Mouse (Mus musculus) naive thymus-derived CD4-positive, alpha-beta T cell, adult 2 months (primary cell): ENCODE data around the gene Psmf1.

ENCODE experiments used
- DNase-seq: peaks from one replicate; pipeline ENCODE4 v3.0.0-alpha.2; 2011; ENCODE audit warnings: low read depth

Psmf1 gene

DNA sequence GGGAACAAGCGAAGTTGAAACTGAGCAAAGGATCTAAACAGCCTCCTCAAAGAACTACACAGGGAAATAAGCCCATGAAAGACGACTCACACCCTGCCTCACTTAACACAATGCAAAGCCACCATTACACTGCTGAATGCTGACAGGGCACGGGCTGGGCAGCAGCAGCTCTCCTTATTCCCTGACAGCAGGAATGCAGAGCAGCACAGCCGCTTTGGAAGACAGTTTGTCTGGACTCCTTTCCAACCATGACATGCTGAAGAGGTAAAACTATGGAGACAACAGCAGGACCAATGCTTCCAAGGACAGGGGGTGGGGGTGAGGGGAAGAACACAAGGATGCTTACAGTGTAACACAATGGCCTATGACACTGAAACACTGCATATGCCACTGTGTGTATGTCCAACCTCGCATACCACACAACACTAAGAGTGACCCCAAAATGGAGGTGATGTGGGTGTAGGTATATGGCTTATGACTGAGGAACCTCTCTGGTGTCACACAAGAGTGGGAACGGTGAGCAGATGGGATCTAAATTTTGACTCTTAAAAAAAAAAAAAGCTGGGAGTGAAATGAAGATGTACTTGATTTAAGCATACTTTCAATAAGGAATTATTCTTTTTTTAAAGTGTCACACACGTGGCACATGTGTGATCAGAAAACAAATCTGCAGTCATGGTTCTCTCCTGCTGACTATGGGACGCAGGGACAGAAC is 10.7 kb downstream of the Psmf1 start:
- DNase-seq, result no peak

DNA sequence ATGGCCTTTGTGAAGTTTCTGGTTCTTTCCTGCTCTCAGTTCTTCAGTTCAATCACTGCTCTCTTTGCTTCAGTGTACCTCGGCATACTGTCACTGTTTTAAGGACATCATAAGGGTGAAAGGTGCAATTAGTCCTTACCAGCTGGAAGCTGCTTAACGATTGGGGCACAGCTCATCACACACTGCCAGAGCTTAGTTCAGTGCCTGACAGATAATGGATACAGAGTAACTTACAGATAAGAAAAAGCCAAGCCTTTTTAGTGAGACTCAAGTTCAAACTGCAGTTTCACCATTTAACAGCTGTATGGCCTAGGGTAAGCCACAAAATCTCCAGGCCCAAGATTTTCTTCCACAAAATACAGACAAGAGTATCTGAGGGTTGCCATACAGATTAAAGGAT is 19.9 kb downstream of the Psmf1 start:
- DNase-seq, result no peak

DNA sequence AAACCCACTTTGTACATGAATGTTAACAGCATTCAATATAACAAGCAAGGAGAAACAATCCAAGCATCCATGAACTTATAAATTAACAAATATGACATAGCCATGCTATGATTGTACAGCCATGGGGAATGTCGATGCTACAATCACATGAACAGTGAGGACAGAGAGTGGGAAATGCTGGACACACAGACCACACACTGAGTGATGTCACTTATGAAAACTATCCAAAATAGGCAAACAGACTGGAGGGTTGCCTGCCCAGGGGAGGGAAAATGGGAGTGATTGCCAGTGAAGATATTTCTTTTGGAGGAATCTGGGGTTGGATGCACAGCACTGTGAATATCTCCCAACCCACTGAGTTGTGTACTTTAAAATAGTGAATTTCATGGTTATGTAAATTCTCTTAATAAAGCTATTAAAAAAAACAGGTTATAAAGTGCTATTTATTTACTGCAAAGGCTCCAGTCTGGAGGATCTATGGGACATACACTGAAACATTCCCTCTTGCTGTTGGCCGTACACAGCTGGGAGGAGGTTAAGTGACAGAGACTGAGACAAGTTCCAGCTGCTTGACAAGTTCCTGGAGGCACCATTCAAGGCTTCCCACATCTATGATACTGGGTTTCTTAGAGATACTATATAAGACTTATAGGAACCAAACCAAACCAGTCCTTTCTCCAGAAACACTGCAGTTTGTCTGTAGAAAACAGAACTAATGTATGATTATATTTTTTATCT is 27.5 kb downstream of the Psmf1 start:
- DNase-seq, result no peak

DNA sequence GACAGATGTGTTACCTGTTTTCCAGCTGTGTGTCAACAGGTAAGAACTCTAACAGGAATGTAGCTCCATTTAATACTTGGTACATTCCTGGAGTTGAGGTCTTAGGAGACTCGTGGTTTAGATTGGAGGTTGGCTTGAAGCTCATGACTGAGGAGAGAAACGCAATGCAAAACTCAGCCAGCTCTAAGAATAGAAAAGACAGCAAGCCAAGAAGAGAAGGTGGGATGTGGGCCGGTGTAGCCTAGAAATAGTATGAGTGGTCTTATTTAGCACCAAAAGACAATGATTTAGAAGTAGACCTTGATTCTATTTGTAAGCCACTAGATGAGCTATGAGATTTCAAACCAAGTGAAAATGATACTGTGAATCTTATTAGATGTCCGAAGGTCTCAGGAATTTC is 28.5 kb downstream of the Psmf1 start:
- no peak for DNase-seq

DNA sequence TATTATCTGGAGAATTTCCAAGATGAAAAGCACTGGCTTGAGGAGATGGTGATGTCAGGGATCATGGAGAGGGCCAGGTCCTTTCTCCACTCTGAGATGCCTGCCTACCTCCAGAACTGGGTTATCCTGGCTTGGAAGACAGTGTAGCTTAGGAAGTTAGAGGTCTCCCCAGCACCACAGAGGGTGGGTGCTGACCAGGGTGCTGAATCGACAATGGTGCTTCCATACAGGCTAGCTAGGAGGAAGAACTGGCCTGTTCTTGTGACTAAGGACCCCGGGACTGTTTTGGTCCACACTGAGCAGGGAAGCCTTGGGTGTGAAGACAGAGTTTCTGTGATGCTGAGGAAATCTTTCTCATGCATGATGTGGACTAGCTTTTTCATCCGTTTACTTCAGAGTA is 31.3 kb downstream of the Psmf1 start:
- DNase-seq, result no peak

DNA sequence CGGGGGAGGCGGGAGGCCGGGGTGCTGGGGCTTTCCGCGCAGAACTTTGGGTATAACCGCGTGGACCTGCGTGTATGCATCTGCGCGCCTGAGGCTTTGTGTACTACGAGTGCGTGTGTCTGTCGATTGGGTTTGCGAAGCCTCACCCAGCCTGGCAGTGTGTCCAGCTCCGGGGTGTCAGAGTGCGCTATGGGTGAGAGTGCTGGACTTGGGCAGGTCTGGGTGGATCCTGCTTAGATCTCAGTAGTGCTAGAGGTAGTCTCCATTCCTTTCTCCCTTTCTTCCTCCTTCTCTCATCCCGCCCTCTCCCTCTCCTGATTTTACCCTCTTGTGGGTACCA is 41.2 kb downstream of the Psmf1 start:
- no peak for DNase-seq

DNA sequence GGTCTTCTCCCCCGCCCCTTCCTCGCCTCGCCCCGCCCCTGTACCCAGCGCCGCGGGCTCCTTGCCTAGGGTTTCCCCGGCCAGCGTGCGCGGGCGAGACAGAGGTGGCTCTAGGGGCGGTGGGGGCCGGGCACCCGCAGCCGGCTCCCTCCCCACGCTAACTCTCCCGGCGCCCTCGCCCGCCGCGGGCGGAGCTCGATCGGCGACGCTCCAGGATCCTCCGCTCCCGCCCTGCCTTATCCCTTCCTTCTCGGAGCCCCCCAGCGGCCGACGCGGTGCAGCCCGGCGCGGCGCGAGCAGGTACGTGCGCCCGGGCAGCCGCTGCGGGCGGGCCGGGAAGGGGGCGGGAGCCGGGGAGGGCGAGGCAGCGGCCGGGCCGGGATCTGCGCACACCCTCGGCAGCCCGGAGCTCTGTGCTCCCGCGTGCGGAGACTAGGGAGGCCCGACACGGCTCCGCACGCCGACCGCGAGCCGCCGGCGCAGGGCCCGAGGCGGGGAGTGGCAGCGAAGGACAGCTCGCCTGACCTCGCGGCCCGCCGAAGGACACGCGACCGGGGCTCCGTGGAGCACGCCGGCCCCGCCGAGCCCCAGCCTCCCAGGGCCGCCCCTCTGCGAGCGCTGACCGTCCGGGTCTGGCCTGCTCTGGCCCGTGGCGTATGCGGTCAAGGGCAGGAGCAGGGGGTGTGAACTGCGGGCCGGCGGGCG is 41.7 kb downstream of the Psmf1 start:
- no peak for DNase-seq

DNA sequence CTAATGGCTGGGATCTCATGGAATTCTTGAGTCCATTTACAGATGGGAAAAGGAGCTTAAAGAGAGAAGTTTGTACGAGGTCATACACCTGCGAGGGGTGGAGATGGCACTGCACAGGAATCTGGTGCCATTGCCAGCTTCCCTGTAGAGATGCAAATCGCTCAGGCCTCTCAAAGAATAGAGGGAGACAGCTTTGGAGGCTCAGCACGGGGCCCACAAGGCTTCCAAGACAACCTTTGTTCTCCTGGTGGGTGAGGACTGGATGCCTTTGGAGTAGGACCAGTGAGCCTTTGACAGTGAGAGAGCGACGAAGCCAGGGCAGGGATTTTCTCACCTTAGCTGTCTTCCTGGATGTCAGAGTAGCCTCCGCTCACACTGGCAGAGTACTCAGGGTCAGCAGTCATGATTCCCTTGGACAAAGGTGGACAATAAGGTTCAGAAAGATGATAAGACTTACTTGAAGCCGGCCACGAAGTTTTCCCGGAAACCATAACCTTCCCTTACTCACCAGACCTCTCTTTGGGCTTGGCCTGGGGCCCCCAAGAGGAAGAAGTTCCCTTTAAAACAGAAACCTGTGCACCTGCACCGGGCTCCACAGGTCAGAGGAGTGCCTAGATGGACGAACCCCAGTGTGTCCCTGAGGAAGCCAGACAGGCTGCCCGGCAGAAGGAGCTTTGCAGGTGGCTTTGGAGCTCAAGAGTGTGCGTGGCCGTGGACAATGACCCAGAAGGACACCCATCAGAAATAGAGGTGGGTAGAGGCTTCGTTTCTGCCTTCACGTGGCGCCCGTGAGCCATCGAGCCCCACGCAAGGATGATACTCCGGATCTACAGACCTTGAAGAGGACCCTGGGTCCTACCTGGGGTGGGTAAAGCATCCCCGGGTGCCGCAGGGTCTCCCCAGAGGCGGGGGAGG is 42.5 kb downstream of the Psmf1 start, which contains the start of gene Tmem74b:
Gene Tmem74b (plus strand): TSS at position 778 of the 915 bp plus-strand sequence.
- DNase-seq, result no peak

DNA sequence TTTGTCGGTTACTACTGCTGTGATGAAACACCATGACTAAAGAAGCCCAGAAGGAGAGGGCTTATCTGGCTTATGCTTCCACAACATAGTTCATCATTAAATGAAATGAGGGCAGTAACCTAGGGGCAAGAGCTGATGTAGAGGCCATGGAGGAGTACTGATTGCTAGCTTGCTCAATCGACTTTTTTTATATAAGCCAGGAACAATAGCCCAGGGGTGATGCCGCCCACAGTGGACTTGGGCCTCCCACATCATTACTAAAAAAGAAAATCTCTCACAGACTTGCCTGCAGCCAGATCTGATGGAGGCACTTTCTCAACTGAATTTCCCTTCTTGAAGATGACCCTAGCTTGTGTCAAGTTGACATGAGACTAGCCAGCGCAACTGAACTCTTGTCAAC is 61.0 kb downstream of the Psmf1 start:
- no peak for DNase-seq

DNA sequence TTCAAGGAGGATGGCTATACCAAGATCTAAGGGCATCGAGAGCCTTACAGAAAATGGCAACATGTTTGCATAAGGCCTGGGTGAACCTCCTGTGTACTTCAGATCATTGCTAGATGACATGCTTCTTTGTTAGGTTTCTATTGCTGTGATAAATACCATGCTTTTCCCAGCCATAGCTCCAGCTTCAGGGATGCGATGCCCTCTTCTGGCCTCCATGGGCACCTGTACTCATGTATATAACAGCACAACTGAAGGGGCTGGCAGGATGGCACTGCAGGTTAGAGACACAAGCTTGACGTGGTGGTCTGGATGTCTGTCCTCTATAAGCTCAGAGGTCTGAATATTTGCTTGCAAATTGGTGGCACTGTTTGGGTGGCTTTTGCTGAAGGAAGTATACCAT is 61.6 kb downstream of the Psmf1 start:
- DNase-seq, result peak; percentile 43

DNA sequence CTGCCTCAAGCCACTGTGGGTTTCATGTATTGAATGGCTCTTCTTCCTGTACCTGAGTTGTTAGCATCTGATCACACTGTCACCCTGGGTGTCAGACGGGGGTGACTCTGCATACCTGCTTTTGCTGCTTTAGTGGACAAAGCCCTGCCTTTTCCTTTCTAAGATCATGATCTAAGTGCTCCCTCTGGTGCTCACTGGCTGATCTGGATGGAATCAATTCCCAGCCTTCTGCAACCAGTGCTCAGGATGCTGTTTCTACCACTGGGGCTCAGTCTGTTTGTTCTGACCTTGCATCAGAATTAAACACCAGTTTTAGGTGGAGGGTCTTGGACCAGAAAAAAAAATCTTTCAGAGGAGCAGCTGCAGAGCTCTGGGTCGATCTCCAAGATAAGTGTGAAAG is 67.8 kb downstream of the Psmf1 start:
- peak; percentile 5 for DNase-seq

DNA sequence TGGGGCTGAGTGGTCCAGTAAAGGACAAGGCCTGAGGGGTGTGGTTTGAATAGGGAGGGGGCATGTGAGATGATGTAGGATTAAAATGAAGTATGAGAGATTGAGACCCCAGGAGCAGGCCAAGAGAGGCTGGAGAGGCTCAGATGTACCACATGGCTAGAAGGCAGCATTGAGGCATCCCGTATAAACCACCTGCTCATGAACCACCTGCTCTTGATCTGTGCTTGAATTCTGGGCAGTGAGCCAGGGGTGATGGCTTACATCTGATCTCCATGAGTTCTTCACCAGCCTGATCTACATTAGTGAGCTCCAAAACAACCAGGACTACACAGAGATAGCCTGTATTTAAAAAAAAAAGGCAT is 73.0 kb downstream of the Psmf1 start:
- DNase-seq, result no peak

DNA sequence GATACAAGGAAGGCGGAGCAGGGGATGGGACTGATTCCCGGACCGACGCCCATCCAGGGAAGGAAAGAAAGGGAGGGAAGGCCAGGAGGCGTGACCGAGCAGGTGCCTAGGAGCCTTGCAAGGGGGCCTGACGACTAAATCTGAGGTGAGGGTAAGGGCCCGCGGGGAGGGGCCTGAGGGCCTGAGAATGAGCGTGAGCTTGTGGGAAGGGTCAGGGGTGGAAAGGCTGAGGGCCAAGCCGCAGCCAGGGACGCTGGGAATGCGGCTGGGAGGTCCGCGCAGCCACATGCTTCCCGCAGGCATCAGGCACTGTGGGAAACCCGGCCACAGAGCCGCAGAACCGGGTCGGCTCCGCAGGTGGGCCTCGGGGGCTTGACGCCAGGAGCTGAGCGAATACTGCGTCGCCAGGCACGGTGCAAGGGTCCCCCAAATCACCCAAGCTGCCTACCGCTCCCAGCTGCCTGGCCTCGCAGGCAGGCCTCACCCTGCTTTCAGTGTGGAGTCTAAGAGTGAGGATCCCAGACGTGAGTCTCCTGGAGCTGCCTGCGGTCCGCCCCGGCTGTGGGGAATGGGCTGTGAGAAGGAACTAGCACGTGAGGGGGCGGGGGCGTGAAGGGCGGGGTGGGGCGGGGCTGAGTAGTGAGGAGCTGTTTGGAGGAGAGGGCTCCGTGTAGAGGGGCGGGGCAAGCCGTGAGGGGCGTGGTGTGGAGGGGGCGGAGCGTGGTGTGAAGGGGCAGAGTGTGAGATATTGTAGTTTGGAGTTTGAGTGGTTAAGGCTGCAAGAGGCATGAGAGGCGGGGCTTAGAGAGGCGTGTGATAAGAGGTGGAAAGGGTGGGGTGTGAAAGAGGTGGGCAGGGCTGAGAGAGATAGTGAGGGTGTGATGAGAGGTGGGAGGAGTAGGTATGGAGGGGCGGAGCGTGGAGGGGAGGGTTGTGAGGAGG is 73.7 kb downstream of the Psmf1 start:
- no peak for DNase-seq

DNA sequence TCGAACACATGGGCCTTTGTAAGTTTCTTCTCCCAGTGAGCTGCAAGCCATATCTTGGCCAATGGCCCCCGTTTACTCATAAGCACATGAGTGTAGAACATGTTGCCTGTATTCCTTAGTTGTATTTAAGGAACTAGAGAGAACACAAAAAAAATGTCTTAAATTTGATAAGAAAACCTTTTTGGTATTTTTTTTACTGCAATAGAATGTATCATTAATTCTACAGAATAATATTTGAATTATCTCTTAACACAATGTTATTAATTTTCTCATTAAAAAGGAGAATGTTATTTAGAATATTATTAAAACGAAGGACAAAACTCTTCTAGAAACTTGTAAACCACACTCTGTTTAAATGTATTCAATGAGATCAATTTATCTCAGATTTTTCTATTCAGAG is 75.6 kb downstream of the Psmf1 start, which contains the start of gene Rad21l:
Gene Rad21l (minus strand): TSS at position 101 of the 400 bp plus-strand sequence.
- no peak for DNase-seq
